14 mouse cellular contexts compared by ENCODE assay signal in the genomic region with DNA sequence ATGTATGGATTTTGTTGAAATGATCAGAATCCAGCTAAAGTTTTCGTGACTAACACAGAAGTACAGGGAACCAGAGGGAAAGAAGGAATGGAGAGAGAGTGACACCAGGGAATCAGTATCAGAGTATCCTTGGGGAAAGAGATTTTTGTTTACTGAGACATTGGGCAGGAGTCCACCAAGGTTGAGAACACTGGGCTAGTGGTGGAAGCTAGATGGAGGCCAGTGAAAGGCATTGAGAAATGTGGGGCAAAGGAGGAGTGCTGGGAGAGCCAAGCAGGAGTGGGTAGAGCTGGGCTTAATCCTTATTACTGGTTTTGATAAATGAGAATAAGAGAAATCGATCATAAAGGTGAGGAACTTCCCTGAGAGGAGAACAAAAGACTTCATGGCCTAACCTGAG. TPM values are rescaled to one million over a fixed set of nuclear protein-coding genes. Genes with fewer than 3 reads are reported as not detected.
A peak's percentile ranks its signal among the peaks of the same experiment; 100 is the strongest.
DNase-seq lines count a peak whose midpoint lies in the region; ATAC-seq and TF ChIP-seq lines count a peak whose summit lies in the region.
"Had no signal": no experiment of that assay in that cellular context is flagged by ENCODE, and none has a peak within 500 bp of the region (broad histone marks: within the 10 kb centered on the region; RNA-seq: fewer than 3 reads in every experiment).

No protein-coding gene starts in this region.

- H3K4me2 ChIP-seq in embryonic facial prominence, embryonic 12.5 days (replicated peaks) = peak overlapping the region; percentile 44
- peak overlapping the region; percentile 83 for H3K4me2 ChIP-seq in kidney, postnatal 0 days (ENCODE audit: low read length)
- peak overlapping the region; percentile 74 for H3K4me2 ChIP-seq in heart, embryonic 15.5 days

- TF ChIP-seq POLR2A in small intestine, adult 2 months (IDR thresholded peaks at IDR 0.05; ENCODE audit: low read depth, low read length) = no peak

- no peaks in the 10 kb centered on the region for H3K27me3 ChIP-seq in embryonic facial prominence, embryonic 12.5 days
- H3K27me3 ChIP-seq in embryonic facial prominence, embryonic 10.5 days (replicated peaks; ENCODE audit: low read depth, poor library complexity, severe bottlenecking) = 0 out of 2 replicates have a peak, but pooled peaks cover 5% of the 10 kb centered on the region
- no peaks in the 10 kb centered on the region for H3K27me3 ChIP-seq in kidney, postnatal 0 days (ENCODE audit: insufficient read depth, low read length)
- H3K27me3 ChIP-seq in heart, embryonic 15.5 days = no peaks in the 10 kb centered on the region
- no peaks in the 10 kb centered on the region for H3K27me3 ChIP-seq in small intestine, adult 2 months (ENCODE audit: control insufficient read depth, insufficient read depth, low read length)

- 86% methylated on average over 2 of the region's 2 CpGs for WGBS in embryonic facial prominence, embryonic 12.5 days
- WGBS in embryonic facial prominence, embryonic 10.5 days = 86% methylated on average over 2 of the region's 2 CpGs
- WGBS in kidney, postnatal 0 days = 87% methylated on average over 2 of the region's 2 CpGs
- WGBS in heart, embryonic 15.5 days = 77% methylated on average over 2 of the region's 2 CpGs
- 63% methylated on average over 2 of the region's 2 CpGs for WGBS in small intestine, adult 2 months

- H3K36me3 ChIP-seq in embryonic facial prominence, embryonic 12.5 days = no peaks in the 10 kb centered on the region
- no peaks in the 10 kb centered on the region for H3K36me3 ChIP-seq in embryonic facial prominence, embryonic 10.5 days (replicated peaks)
- no peaks in the 10 kb centered on the region for H3K36me3 ChIP-seq in kidney, postnatal 0 days (ENCODE audit: insufficient read depth, low read length)
- peaks cover 5% of the 10 kb centered on the region; the same call in 1 of the 2 replicates for H3K36me3 ChIP-seq in heart, embryonic 15.5 days
- H3K36me3 ChIP-seq in small intestine, adult 2 months (ENCODE audit: control insufficient read depth, insufficient read depth, low read length) = no peaks in the 10 kb centered on the region
- H3K36me3 ChIP-seq: midbrain, embryonic 10.5 days had no signal

- H3K4me3 ChIP-seq in embryonic facial prominence, embryonic 12.5 days = no peak overlapping the region
- no peak overlapping the region for H3K4me3 ChIP-seq in embryonic facial prominence, embryonic 10.5 days
- H3K4me3 ChIP-seq in kidney, postnatal 0 days (replicated peaks; ENCODE audit: low read depth, low read length) = no peak overlapping the region
- peak overlapping the region; percentile 69 for H3K4me3 ChIP-seq in heart, embryonic 15.5 days
- no peak overlapping the region for H3K4me3 ChIP-seq in small intestine, adult 2 months (ENCODE audit: low read depth, low read length)
- H3K4me3 ChIP-seq: midbrain, embryonic 10.5 days had no signal

- no peak overlapping the region for H3K9ac ChIP-seq in embryonic facial prominence, embryonic 12.5 days
- H3K9ac ChIP-seq in kidney, postnatal 0 days (ENCODE audit: low read depth, low read length) = no peak overlapping the region
- no peak overlapping the region for H3K9ac ChIP-seq in heart, embryonic 15.5 days
- H3K9ac ChIP-seq: liver, embryonic 14.5 days had no signal

- no peaks in the 10 kb centered on the region for H3K9me3 ChIP-seq in embryonic facial prominence, embryonic 12.5 days
- H3K9me3 ChIP-seq in embryonic facial prominence, embryonic 10.5 days = no peaks in the 10 kb centered on the region
- H3K9me3 ChIP-seq in kidney, postnatal 0 days (replicated peaks; ENCODE audit: low read length) = no peaks in the 10 kb centered on the region
- H3K9me3 ChIP-seq in heart, embryonic 15.5 days (replicated peaks) = no peaks in the 10 kb centered on the region
- H3K9me3 ChIP-seq: midbrain, embryonic 10.5 days had no signal

- peaks cover 32% of the 10 kb centered on the region for H3K4me1 ChIP-seq in embryonic facial prominence, embryonic 12.5 days
- peaks cover 48% of the 10 kb centered on the region for H3K4me1 ChIP-seq in embryonic facial prominence, embryonic 10.5 days
- H3K4me1 ChIP-seq in kidney, postnatal 0 days (replicated peaks; ENCODE audit: insufficient read depth, low read length) = peaks cover 10% of the 10 kb centered on the region; the same call in 1 of the 2 replicates
- peaks cover 26% of the 10 kb centered on the region for H3K4me1 ChIP-seq in heart, embryonic 15.5 days (replicated peaks)
- H3K4me1 ChIP-seq in small intestine, adult 2 months (ENCODE audit: control insufficient read depth, insufficient read depth, insufficient read length, low read length) = no peaks in the 10 kb centered on the region

- no peak for DNase-seq in embryonic facial prominence, embryonic 10.5 days (ENCODE audit: low spot score)
- no peak for DNase-seq in kidney, postnatal 0 days (ENCODE audit: low spot score)
- no peak for DNase-seq in kidney, postnatal 36 days
- no peak for DNase-seq in cerebellum, adult 8-10 months
- DNase-seq: cerebellum, postnatal 25 days; right cerebral cortex, postnatal 4 days; thymus, adult 2 months had no signal

- no peak for TF ChIP-seq CTCF in kidney, postnatal 0 days (IDR thresholded peaks at IDR 0.05; ENCODE audit: low read depth)
- no peak for TF ChIP-seq CTCF in small intestine, adult 2 months (IDR thresholded peaks at IDR 0.05; ENCODE audit: extremely low read depth, insufficient read length, insufficient replicate concordance, low read depth, low read length)

- H3K27ac ChIP-seq in embryonic facial prominence, embryonic 12.5 days = no peak overlapping the region
- H3K27ac ChIP-seq in embryonic facial prominence, embryonic 10.5 days (replicated peaks) = no peak overlapping the region
- no peak overlapping the region for H3K27ac ChIP-seq in kidney, postnatal 0 days
- peak overlapping the region; percentile 38 for H3K27ac ChIP-seq in heart, embryonic 15.5 days
- 0 out of 2 replicates have a peak overlapping the region, but pooled peaks have one; percentile 2 for H3K27ac ChIP-seq in small intestine, adult 2 months (ENCODE audit: insufficient read depth, low read depth, low read length)
- H3K27ac ChIP-seq: liver, embryonic 14.5 days; midbrain, embryonic 10.5 days had no signal

- ATAC-seq in embryonic facial prominence, embryonic 12.5 days (ENCODE audit: insufficient number of reproducible peaks, insufficient read depth, low FRiP score, low TSS enrichment) = no peak
- no peak for ATAC-seq in kidney, postnatal 0 days (replicated peaks; ENCODE audit: low FRiP score, low read depth)
- ATAC-seq in heart, embryonic 15.5 days (replicated peaks; ENCODE audit: insufficient number of reproducible peaks, insufficient read depth, low FRiP score, low read depth) = no peak
- no peak for ATAC-seq in cerebellum, adult (ENCODE audit: insufficient number of reproducible peaks, low FRiP score, low TSS enrichment)
- ATAC-seq: inflammation-experienced regulatory T-cells, adult 6 months had no signal

RNA-seq across cellular contexts. Expression of a gene that starts 4.2 kb away (rescaled TPM):
- polyA plus RNA-seq in embryonic facial prominence, embryonic 12.5 days (2016; fragmentation: Nextera tagmentation; extraction: Ambion mirVana) = 52.9 and 53.6 TPM in 2 replicates
- 19.9 and 25.3 TPM in 2 replicates for polyA plus RNA-seq in embryonic facial prominence, embryonic 10.5 days (2016; fragmentation: Nextera tagmentation; extraction: Ambion mirVana)
- 46.0 and 46.3 TPM in 2 replicates for polyA plus RNA-seq in kidney, postnatal 0 days (2015; fragmentation: Nextera tagmentation; extraction: Ambion mirVana)
- polyA plus RNA-seq in heart, embryonic 15.5 days (2015; fragmentation: Nextera tagmentation; extraction: Ambion mirVana) = 111 and 117 TPM in 2 replicates
- 5.4 and 8.9 TPM in 2 replicates for polyA plus RNA-seq in small intestine, adult 2 months (2012; rRNA removed)
- polyA plus RNA-seq: inflammation-experienced regulatory T-cells, adult 6 months had no signal

Comparison
In these comparisons a context has a peak if more than half of its experiments do, and no peak if none do; other contexts are left out.
1. H3K27ac ChIP-seq: peak in heart, embryonic 15.5 days (single experiment) and small intestine, adult 2 months (single experiment); none in embryonic facial prominence, embryonic 12.5 days (single experiment), embryonic facial prominence, embryonic 10.5 days (single experiment) and kidney, postnatal 0 days (single experiment).
2. Peak in every context shown above with its lines, with median percentiles within 50 percentile points of each other: H3K4me2 ChIP-seq.